Mouse (Mus musculus): ENCODE measurements around the gene Trcg1.

DNA sequence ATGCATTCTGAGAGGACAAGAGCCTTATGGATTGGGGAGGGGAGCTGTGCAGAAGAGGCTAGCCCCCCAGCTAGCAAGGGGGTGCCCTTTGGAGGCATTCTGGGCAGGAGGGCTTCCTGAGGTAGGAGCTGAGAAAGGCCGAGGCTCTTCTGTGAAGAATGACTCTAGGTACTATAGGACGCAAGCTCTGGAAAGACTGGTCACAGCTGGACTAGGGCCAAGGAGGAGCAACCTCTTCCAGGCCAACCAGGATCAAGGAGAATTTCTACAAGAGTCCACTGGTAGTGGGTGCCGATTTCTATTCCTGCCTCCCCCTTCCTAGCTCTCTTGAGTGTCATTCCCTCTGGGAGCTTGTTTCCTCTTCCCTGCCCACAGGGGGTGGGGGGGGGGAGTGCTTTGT is 46.3 kb downstream of the Trcg1 start:
- TF ChIP-seq CTCF (IDR thresholded peaks at IDR 0.05; ENCODE audit: borderline replicate concordance, insufficient read depth, low read length), result no peak
- no peak for TF ChIP-seq POLR2A (IDR thresholded peaks at IDR 0.05; ENCODE audit: low read depth, low read length)

Data from embryonic fibroblast, embryonic 13.5 days (primary cell).